Mouse (Mus musculus) hindbrain, embryonic 14.5 days (tissue): Measurements from ENCODE around the gene Hmgb1. TPM values are rescaled to one million over a fixed set of nuclear protein-coding genes. Genes with fewer than 3 reads are reported as not detected.

ENCODE experiments used
- ATAC-seq: fragments of 200-750 bp; cut with Nextera tagmentation; 2 replicates; pipeline ENCODE4 v1.8.0; 2017; ENCODE audit warnings: moderate number of reproducible peaks, mild to moderate bottlenecking, moderate TSS enrichment, moderate library complexity; ENCODE audit not compliant: low FRiP score
- DNase-seq: peaks from one replicate; pipeline ENCODE4 v3.0.0-alpha.2; 2015; ENCODE audit warnings: low spot score
- H3K27ac ChIP-seq: fragments of 300-500 bp; sonication (generic); 2 replicates; pipeline ENCODE4 v1.5.1; 2014; ENCODE audit warnings: mild to moderate bottlenecking, moderate library complexity
- H3K27me3 ChIP-seq: fragments of 300-500 bp; sonication (generic); 2 replicates; pipeline ENCODE4 v1.6.1; 2014; ENCODE audit warnings: mild to moderate bottlenecking, low read length, mixed read lengths; ENCODE audit not compliant: control insufficient read depth, insufficient read depth
- H3K36me3 ChIP-seq: fragments of 300-500 bp; sonication (generic); replicated peaks from 2 replicates; pipeline ENCODE4 v1.6.1; 2014; ENCODE audit not compliant: control insufficient read depth, insufficient read depth
- H3K4me1 ChIP-seq: fragments of 300-500 bp; sonication (generic); replicated peaks from 2 replicates; pipeline ENCODE4 v1.6.1; 2014; ENCODE audit warnings: antibody characterized with exemption, low read length, mixed read lengths; ENCODE audit not compliant: control insufficient read depth, insufficient read depth
- H3K4me2 ChIP-seq: fragments of 300-500 bp; sonication (generic); replicated peaks from 2 replicates; pipeline ENCODE4 v1.6.1; 2014; ENCODE audit warnings: mild to moderate bottlenecking, moderate library complexity
- H3K4me3 ChIP-seq: fragments of 300-500 bp; sonication (generic); replicated peaks from 2 replicates; pipeline ENCODE4 v1.5.1; 2014; ENCODE audit warnings: mild to moderate bottlenecking, low read length
- H3K9ac ChIP-seq: fragments of 300-500 bp; sonication (generic); 2 replicates; pipeline ENCODE4 v1.6.1; 2014
- H3K9me3 ChIP-seq: fragments of 300-500 bp; sonication (generic); 2 replicates; pipeline ENCODE4 v1.6.1; 2016; ENCODE audit warnings: low read length; ENCODE audit not compliant: control insufficient read depth
- WGBS: fragments of 180-500 bp; shearing (Covaris S2); extraction: QIAGEN DNeasy Blood & Tissue Kit; methylation state at CpG from one replicate; pipeline ENCODE4 v1.1.7; 2014; 5-methylcytosine and 5-hydroxymethylcytosine counted together
- polyA plus RNA-seq: library from polyadenylated mRNA; unstranded; fragments of >200 nt; fragmentation: Nextera tagmentation; extraction: Ambion mirVana; gene quantifications from 2 replicates; pipeline ENCODE4 v1.2.1, GENCODE M21; 2014

The Hmgb1 gene
- polyA plus RNA-seq, 1 experiment from 2014 or later: 792 TPM

- 91% methylated on average over 5 of the region's 5 CpGs for WGBS
- Histone ChIP-seq H3K27me3 (no peaks in the 10 kb centered on the region), H3K9ac (no peak overlapping the region), H3K36me3 (no peaks in the 10 kb centered on the region; the same call in 1 of the 2 replicates), H3K9me3 (no peaks in the 10 kb centered on the region), H3K4me1 (peaks cover 3% of the 10 kb centered on the region; the same call in 1 of the 2 replicates), H3K4me2 (no peak overlapping the region), H3K27ac (no peak overlapping the region), H3K4me3 (no peak overlapping the region)
- ATAC-seq (no peak), DNase-seq (no peak)
Measured at GRCm38 (mm10) chr5:149178095-149178494, 6.2 kb downstream of the Hmgb1 start.

GRCm38 (mm10) chr5:149175736-149176135, 8.6 kb downstream of the Hmgb1 start:
- Histone ChIP-seq H3K9me3 (no peaks in the 10 kb centered on the region), H3K4me3 (no peak overlapping the region), H3K27ac (no peak overlapping the region), H3K4me2 (no peak overlapping the region), H3K9ac (no peak overlapping the region), H3K36me3 (no peaks in the 10 kb centered on the region; the same call in 1 of the 2 replicates), H3K4me1 (no peaks in the 10 kb centered on the region), H3K27me3 (no peaks in the 10 kb centered on the region)
- WGBS: 91% methylated on average over 6 of the region's 6 CpGs
- DNase-seq (no peak), ATAC-seq (no peak)

- no peaks in the 10 kb centered on the region for H3K27me3 ChIP-seq
- no peak overlapping the region for H3K27ac ChIP-seq
- no peaks in the 10 kb centered on the region for H3K9me3 ChIP-seq
- no peak overlapping the region for H3K9ac ChIP-seq
- no peaks in the 10 kb centered on the region for H3K36me3 ChIP-seq
- DNase-seq (no peak), ATAC-seq (no peak)
- H3K4me3 ChIP-seq: no peak overlapping the region
- 89% methylated on average over 7 of the region's 7 CpGs for WGBS
- H3K4me1 ChIP-seq: no peaks in the 10 kb centered on the region
- H3K4me2 ChIP-seq: no peak overlapping the region
Measured at GRCm38 (mm10) chr5:149174527-149174926, 9.8 kb downstream of the Hmgb1 start.

- 80% methylated on average over 10 of the region's 10 CpGs for WGBS
- Histone ChIP-seq H3K36me3 (no peaks in the 10 kb centered on the region), H3K4me1 (no peaks in the 10 kb centered on the region), H3K9ac (no peak overlapping the region), H3K4me2 (no peak overlapping the region), H3K27ac (no peak overlapping the region), H3K4me3 (no peak overlapping the region), H3K9me3 (no peaks in the 10 kb centered on the region), H3K27me3 (no peaks in the 10 kb centered on the region)
- no peak for DNase-seq
- ATAC-seq: no peak
Measured at GRCm38 (mm10) chr5:149172246-149172645, 12.0 kb downstream of the Hmgb1 start.

GRCm38 (mm10) chr5:149170841-149171588, 13.3 kb downstream of the Hmgb1 start:
- no peak for ATAC-seq
- no peak for DNase-seq
- H3K27me3 ChIP-seq: no peaks in the 10 kb centered on the region
- no peaks in the 10 kb centered on the region for H3K36me3 ChIP-seq
- H3K9me3 ChIP-seq: no peaks in the 10 kb centered on the region
- no peaks in the 10 kb centered on the region for H3K4me1 ChIP-seq
- no peak overlapping the region for H3K4me3 ChIP-seq
- H3K4me2 ChIP-seq: no peak overlapping the region
- 44% methylated on average over 8 of the region's 8 CpGs for WGBS
- H3K9ac ChIP-seq: no peak overlapping the region
- no peak overlapping the region for H3K27ac ChIP-seq

- WGBS: 73% methylated on average over 9 of the region's 9 CpGs
- no peak for ATAC-seq
Measured at GRCm38 (mm10) chr5:149168816-149169215, 15.5 kb downstream of the Hmgb1 start.

GRCm38 (mm10) chr5:149168051-149168450, 16.2 kb downstream of the Hmgb1 start:
- no peaks in the 10 kb centered on the region for H3K4me1 ChIP-seq
- no peak overlapping the region for H3K9ac ChIP-seq
- no peak overlapping the region for H3K4me3 ChIP-seq
- H3K36me3 ChIP-seq: no peaks in the 10 kb centered on the region
- no peak overlapping the region for H3K27ac ChIP-seq
- DNase-seq (no peak), ATAC-seq (no peak)
- H3K27me3 ChIP-seq: no peaks in the 10 kb centered on the region
- H3K4me2 ChIP-seq: no peak overlapping the region
- 74% methylated on average over 2 of the region's 2 CpGs for WGBS
- H3K9me3 ChIP-seq: no peaks in the 10 kb centered on the region

More at GRCm38 (mm10) chr5:149168816-149169215, 15.5 kb downstream of the Hmgb1 start:
- Histone ChIP-seq H3K27ac (no peak overlapping the region), H3K9ac (no peak overlapping the region), H3K27me3 (no peaks in the 10 kb centered on the region), H3K4me1 (no peaks in the 10 kb centered on the region), H3K4me2 (no peak overlapping the region), H3K36me3 (no peaks in the 10 kb centered on the region), H3K9me3 (no peaks in the 10 kb centered on the region), H3K4me3 (no peak overlapping the region)
- no peak for DNase-seq

GRCm38 (mm10) chr5:149166011-149166410, 18.3 kb downstream of the Hmgb1 start:
- no peaks in the 10 kb centered on the region for H3K4me1 ChIP-seq
- no peak overlapping the region for H3K4me3 ChIP-seq
- H3K9me3 ChIP-seq: no peaks in the 10 kb centered on the region
- no peak for DNase-seq
- H3K27ac ChIP-seq: no peak overlapping the region
- H3K36me3 ChIP-seq: no peaks in the 10 kb centered on the region
- WGBS: 94% methylated on average over 10 of the region's 10 CpGs
- ATAC-seq: no peak
- H3K4me2 ChIP-seq: no peak overlapping the region
- H3K9ac ChIP-seq: no peak overlapping the region
- H3K27me3 ChIP-seq: no peaks in the 10 kb centered on the region

GRCm38 (mm10) chr5:149164881-149165280, 19.4 kb downstream of the Hmgb1 start:
- H3K4me2 ChIP-seq: no peak overlapping the region
- 43% methylated on average over 7 of the region's 7 CpGs for WGBS
- ATAC-seq (no peak), DNase-seq (no peak)
- no peak overlapping the region for H3K27ac ChIP-seq
- no peaks in the 10 kb centered on the region for H3K36me3 ChIP-seq
- no peak overlapping the region for H3K4me3 ChIP-seq
- H3K9me3 ChIP-seq: no peaks in the 10 kb centered on the region
- no peak overlapping the region for H3K9ac ChIP-seq
- H3K27me3 ChIP-seq: no peaks in the 10 kb centered on the region
- H3K4me1 ChIP-seq: no peaks in the 10 kb centered on the region
